Mouse (Mus musculus) mouse embryonic stem cell (cell line): ENCODE measurements around the gene Vps50.

Source experiments
- in situ Hi-C, 2 experiments: fragments of 300-500 bp; cut with MboI; formaldehyde crosslinking; loops; 1 replicate in 1 of 2; 3 replicates in 1 of 2; pipeline ENCODE4 v1.14.3; 2019 to 2020; ENCODE audit warnings: low sequenced_read_pairs in 2 of 2, low pct_unique_long_range_greater_than_20kb in 1 of 2, mixed read lengths in 1 of 2; ENCODE audit not compliant: unreplicated experiment in 1 of 2

The Vps50 gene

GRCm38 (mm10) chr6:3498162-3498848 is at the start of gene Vps50, which contains the start of gene Hepacam2:
Vps50 (plus strand) TSS chr6:3498382.
Hepacam2 (minus strand) TSS chr6:3498298.
- in situ Hi-C loops, result no loop called here

- in situ Hi-C loops, result no loop called here
Measured at GRCm38 (mm10) chr6:3454421-3454820, 43.8 kb upstream of the Vps50 start.

- in situ Hi-C loops, result no loop called here
Measured at GRCm38 (mm10) chr6:3455944-3456536, 42.1 kb upstream of the Vps50 start.

GRCm38 (mm10) chr6:3463026-3463425 is 35.2 kb upstream of the Vps50 start:
- in situ Hi-C loops, result no loop called here

- in situ Hi-C loops, result no loop called here
Measured at GRCm38 (mm10) chr6:3463594-3463993, 34.6 kb upstream of the Vps50 start.

- in situ Hi-C loops, result no loop called here
Measured at GRCm38 (mm10) chr6:3468627-3469026, 29.6 kb upstream of the Vps50 start.

GRCm38 (mm10) chr6:3470706-3471105 is 27.5 kb upstream of the Vps50 start:
- in situ Hi-C loops, result no loop called here

GRCm38 (mm10) chr6:3476299-3476698 is 21.9 kb upstream of the Vps50 start:
- in situ Hi-C loops, result no loop called here

GRCm38 (mm10) chr6:3479853-3480252 is 18.3 kb upstream of the Vps50 start:
- in situ Hi-C loops, result no loop called here

- in situ Hi-C loops, result no loop called here
Measured at GRCm38 (mm10) chr6:3481705-3482104, 16.5 kb upstream of the Vps50 start.

GRCm38 (mm10) chr6:3485133-3485532 is 13.0 kb upstream of the Vps50 start:
- in situ Hi-C loops, result no loop called here

- in situ Hi-C loops, result no loop called here
Measured at GRCm38 (mm10) chr6:3487355-3487754, 10.8 kb upstream of the Vps50 start.

GRCm38 (mm10) chr6:3494285-3494684 is 3.9 kb upstream of the Vps50 start:
- in situ Hi-C loops, result no loop called here

GRCm38 (mm10) chr6:3496210-3496609 is 2.0 kb upstream of the Vps50 start:
- in situ Hi-C loops, result no loop called here

GRCm38 (mm10) chr6:3500286-3500685 is 2.1 kb downstream of the Vps50 start:
- in situ Hi-C loops, result loop anchor here in 1 of 2 experiments (25.0 kb wide), 1 partner anchor 237 kb away; no protein-coding TSS in a partner anchor

- in situ Hi-C loops, result loop anchor here in 1 of 2 experiments (25.0 kb wide), 1 partner anchor 232 kb away; no protein-coding TSS in a partner anchor
Measured at GRCm38 (mm10) chr6:3505289-3505688, 7.1 kb downstream of the Vps50 start.

GRCm38 (mm10) chr6:3507078-3507477 is 8.9 kb downstream of the Vps50 start:
- in situ Hi-C loops, result loop anchor here in 1 of 2 experiments (25.0 kb wide), 1 partner anchor 230 kb away; no protein-coding TSS in a partner anchor

- in situ Hi-C loops, result loop anchor here in 1 of 2 experiments (25.0 kb wide), 1 partner anchor 229 kb away; no protein-coding TSS in a partner anchor
Measured at GRCm38 (mm10) chr6:3508151-3508550, 10.0 kb downstream of the Vps50 start.

- in situ Hi-C loops, result loop anchor here (10.0 to 25.0 kb wide), 3 partner anchors 95 to 235 kb away; no protein-coding TSS in a partner anchor
Measured at GRCm38 (mm10) chr6:3509782-3510181, 11.6 kb downstream of the Vps50 start.

GRCm38 (mm10) chr6:3511116-3511515 is 12.9 kb downstream of the Vps50 start:
- in situ Hi-C loops, result loop anchor here (10.0 to 25.0 kb wide), 3 partner anchors 94 to 234 kb away; no protein-coding TSS in a partner anchor
